Mouse (Mus musculus) stomach, embryonic 16.5 days (tissue): ENCODE data around the gene Ralgps2. TPM values are rescaled to one million over a fixed set of nuclear protein-coding genes. Genes with fewer than 3 reads are reported as not detected.

Source experiments
- ATAC-seq: fragments of 200-750 bp; cut with Nextera tagmentation; 2 replicates; pipeline ENCODE4 v1.8.0; 2017; ENCODE audit warnings: moderate number of reproducible peaks, moderate TSS enrichment; ENCODE audit not compliant: insufficient read depth, low FRiP score
- H3K27ac ChIP-seq: fragments of 300-500 bp; sonication (generic); 2 replicates; pipeline ENCODE4 v1.5.1; 2014; ENCODE audit warnings: low read length
- H3K27me3 ChIP-seq: fragments of 300-500 bp; sonication (generic); 2 replicates; pipeline ENCODE4 v1.6.1; 2014; ENCODE audit warnings: low read length, control low read depth, mixed read lengths; ENCODE audit not compliant: control insufficient read depth, insufficient read depth
- H3K36me3 ChIP-seq: fragments of 300-500 bp; sonication (generic); 2 replicates; pipeline ENCODE4 v1.6.1; 2014; ENCODE audit warnings: low read length; ENCODE audit not compliant: control insufficient read depth, insufficient read depth
- H3K4me1 ChIP-seq: fragments of 300-500 bp; sonication (generic); 2 replicates; pipeline ENCODE4 v1.6.1; 2014; ENCODE audit warnings: low read length, control low read depth, mixed read lengths; ENCODE audit not compliant: control insufficient read depth, insufficient read depth
- H3K4me2 ChIP-seq: fragments of 300-500 bp; sonication (generic); 2 replicates; pipeline ENCODE4 v1.6.1; 2014; ENCODE audit warnings: low read depth, low read length, mixed read lengths
- H3K4me3 ChIP-seq: fragments of 300-500 bp; sonication (generic); replicated peaks from 2 replicates; pipeline ENCODE4 v1.5.1; 2014; ENCODE audit warnings: mild to moderate bottlenecking, low read length
- H3K9ac ChIP-seq: fragments of 300-500 bp; sonication (generic); 2 replicates; pipeline ENCODE4 v1.6.1; 2014; ENCODE audit warnings: low read length
- H3K9me3 ChIP-seq: fragments of 300-500 bp; sonication (generic); replicated peaks from 2 replicates; pipeline ENCODE4 v1.6.1; 2016; ENCODE audit warnings: low read length, control low read depth; ENCODE audit not compliant: control insufficient read depth
- WGBS: fragments of 180-500 bp; shearing (Covaris S2); extraction: QIAGEN DNeasy Blood & Tissue Kit; methylation state at CpG from one replicate; pipeline ENCODE4 v1.1.7; 2014; 5-methylcytosine and 5-hydroxymethylcytosine counted together
- polyA plus RNA-seq: library from polyadenylated mRNA; unstranded; fragments of >200 nt; fragmentation: Nextera tagmentation; extraction: Ambion mirVana; gene quantifications from 2 replicates; pipeline ENCODE4 v1.2.1, GENCODE M21; 2015

Gene Ralgps2
- polyA plus RNA-seq, 1 experiment from 2014 or later, result 54.5 TPM

DNA sequence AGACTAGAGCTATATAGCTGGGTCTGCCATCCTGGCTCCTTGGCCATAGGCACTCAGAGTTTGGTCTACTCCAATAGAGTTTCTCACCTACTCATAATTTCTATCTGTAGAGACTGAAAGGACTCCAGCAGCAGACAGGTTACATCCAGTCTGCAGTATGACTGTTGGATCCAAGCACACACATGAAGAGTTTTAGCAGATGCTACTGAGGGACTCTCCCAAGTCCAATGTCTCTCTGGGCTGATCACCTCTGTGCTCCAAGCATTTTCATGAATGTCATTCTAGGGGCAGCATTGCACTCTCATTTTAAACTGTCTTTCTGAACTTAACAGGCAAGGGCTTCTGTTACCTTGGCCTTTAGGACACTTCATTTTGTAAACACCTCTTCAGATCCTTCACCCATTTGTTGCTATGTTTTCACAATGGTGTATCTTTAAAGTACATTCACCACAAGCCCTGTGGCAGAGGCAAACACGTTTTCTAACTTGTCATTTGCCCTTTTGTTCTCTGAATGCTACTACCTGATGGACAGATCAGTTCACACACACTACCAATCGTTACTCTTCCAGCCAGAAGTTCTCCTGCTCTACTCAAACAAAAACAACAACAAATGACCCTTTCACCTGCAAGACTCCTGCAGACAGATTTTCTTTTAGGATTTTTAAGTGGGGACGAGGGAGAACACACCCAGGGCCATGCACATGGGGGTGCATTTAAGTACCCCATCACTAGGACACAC, 7.2 kb downstream of the Ralgps2 start:
- no peak for ATAC-seq
- Histone ChIP-seq H3K4me2 (no peak overlapping the region), H3K4me1 (0 out of 2 replicates have a peak, but pooled peaks cover 3% of the 10 kb centered on the region), H3K36me3 (no peaks in the 10 kb centered on the region), H3K9ac (no peak overlapping the region), H3K4me3 (no peak overlapping the region), H3K27me3 (no peaks in the 10 kb centered on the region), H3K27ac (no peak overlapping the region), H3K9me3 (no peaks in the 10 kb centered on the region)
- WGBS, result 31% methylated on average over 3 of the region's 3 CpGs

DNA sequence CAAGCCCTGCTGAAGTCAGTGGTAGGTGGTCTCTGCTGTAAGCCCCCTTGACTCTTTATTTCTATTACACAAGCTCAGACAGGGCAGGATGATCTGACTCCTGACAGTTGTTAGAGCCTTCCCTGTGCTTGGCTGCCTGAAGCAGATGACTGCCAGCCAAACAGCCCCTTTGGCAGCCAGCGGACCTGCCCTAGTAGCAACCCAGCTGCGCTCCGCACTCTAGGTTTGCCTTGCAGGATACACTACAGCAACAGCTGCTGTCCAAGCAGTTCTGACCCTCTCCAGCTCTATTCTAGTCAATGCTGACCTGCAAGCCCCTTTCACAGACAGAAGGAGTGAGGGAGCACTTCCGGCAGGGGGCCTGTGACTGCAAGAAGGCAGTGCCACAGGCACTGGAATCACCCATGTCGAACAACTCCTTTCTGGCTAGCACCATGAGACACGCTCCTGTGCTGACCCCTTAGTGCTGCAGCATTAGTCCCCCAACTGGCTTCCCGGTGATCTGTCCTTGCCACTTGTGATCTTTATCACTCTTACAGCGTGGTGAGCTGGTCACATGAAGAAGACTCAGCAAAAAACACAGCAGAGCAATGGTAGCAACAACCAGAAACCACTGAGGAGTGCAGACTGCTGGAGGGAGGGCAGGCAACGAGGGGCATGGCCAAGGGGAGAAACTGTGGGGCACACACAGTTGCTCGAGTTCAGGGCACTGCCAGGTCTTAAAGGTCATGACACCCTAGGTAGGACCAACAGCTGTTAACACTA, 8.1 kb downstream of the Ralgps2 start:
- Histone ChIP-seq H3K27ac (no peak overlapping the region), H3K36me3 (no peaks in the 10 kb centered on the region), H3K4me3 (no peak overlapping the region), H3K9me3 (no peaks in the 10 kb centered on the region), H3K9ac (no peak overlapping the region), H3K4me2 (no peak overlapping the region), H3K27me3 (no peaks in the 10 kb centered on the region), H3K4me1 (0 out of 2 replicates have a peak, but pooled peaks cover 3% of the 10 kb centered on the region)
- no peak for ATAC-seq
- WGBS, result 68% methylated on average over 10 of the region's 10 CpGs

DNA sequence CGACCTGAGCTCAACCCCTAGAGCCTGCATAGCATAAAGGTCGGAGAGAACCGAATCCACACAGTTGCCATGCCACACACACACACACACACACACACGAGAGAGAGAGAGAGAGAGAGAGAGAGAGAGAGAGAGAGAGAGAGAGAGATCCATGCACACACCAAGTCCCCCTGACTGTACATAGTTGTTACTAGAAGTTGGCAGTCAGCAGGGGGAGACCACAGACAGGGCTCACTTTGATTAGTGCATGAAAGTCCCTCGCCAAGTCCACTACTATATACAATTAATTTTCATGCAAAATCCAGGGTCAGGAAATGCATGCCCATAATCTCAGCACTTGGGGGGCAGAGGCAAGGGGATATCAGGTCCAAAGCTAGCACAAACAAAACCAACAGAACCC, 9.2 kb downstream of the Ralgps2 start:
- Histone ChIP-seq H3K27me3 (no peaks in the 10 kb centered on the region), H3K4me1 (0 out of 2 replicates have a peak, but pooled peaks cover 3% of the 10 kb centered on the region), H3K27ac (no peak overlapping the region), H3K4me2 (no peak overlapping the region), H3K9ac (no peak overlapping the region), H3K4me3 (no peak overlapping the region), H3K9me3 (no peaks in the 10 kb centered on the region), H3K36me3 (no peaks in the 10 kb centered on the region)
- 51% methylated on average over 5 of the region's 5 CpGs for WGBS
- ATAC-seq, result no peak

DNA sequence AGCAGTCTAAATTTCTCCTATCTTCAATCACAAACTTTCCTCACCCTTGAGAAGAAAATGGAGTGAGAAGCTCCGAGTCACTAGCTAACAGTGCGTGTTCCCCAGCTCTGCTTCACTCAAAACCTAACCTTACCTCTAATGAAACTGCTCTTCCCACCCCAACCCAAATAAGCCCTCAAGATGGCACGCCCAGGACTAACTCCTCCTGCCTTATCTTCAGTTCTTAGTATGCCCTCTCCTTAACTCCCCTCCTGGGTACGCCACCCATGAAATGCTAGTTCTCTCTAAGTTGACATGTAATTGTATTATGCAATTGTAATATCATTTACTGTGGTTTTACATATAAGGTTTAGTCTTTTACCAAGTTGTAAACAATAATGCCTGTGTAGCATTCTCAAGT, 11.2 kb downstream of the Ralgps2 start:
- no peaks in the 10 kb centered on the region for H3K9me3 ChIP-seq
- H3K4me1 ChIP-seq, result 0 out of 2 replicates have a peak, but pooled peaks cover 3% of the 10 kb centered on the region
- no peak overlapping the region for H3K4me3 ChIP-seq
- no peak for ATAC-seq
- no peak overlapping the region for H3K4me2 ChIP-seq
- no peaks in the 10 kb centered on the region for H3K36me3 ChIP-seq
- no peak overlapping the region for H3K27ac ChIP-seq
- H3K9ac ChIP-seq, result no peak overlapping the region
- 80% methylated on average over 4 of the region's 4 CpGs for WGBS
- no peaks in the 10 kb centered on the region for H3K27me3 ChIP-seq

DNA sequence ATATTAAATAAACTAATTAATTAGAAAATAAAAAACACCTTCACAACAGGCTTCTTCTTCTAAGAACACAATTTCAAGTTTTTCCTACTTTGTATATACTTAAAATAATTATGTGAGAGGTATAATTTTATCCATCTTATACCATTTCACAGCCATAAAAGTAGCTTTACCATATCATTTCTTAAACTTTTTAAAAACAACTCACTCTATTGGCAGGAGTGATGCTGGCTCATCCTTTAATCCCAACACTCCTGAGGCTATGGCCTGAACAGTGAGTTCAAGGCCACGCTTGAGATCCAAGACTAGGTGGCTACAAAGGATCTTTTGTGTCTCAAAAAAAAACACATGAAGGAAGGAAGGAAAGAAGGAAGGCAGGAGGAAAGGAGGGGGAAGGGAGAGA, 15.9 kb downstream of the Ralgps2 start:
- whole genome bisulfite sequencing, result 96% methylated on average over 1 of the region's 1 CpGs
- H3K4me2 ChIP-seq, result no peak overlapping the region
- H3K4me1 ChIP-seq, result peaks cover 6% of the 10 kb centered on the region
- H3K36me3 ChIP-seq, result no peaks in the 10 kb centered on the region
- no peak overlapping the region for H3K27ac ChIP-seq
- no peaks in the 10 kb centered on the region for H3K9me3 ChIP-seq
- H3K27me3 ChIP-seq, result no peaks in the 10 kb centered on the region
- ATAC-seq, result no peak
- no peak overlapping the region for H3K4me3 ChIP-seq
- H3K9ac ChIP-seq, result no peak overlapping the region

DNA sequence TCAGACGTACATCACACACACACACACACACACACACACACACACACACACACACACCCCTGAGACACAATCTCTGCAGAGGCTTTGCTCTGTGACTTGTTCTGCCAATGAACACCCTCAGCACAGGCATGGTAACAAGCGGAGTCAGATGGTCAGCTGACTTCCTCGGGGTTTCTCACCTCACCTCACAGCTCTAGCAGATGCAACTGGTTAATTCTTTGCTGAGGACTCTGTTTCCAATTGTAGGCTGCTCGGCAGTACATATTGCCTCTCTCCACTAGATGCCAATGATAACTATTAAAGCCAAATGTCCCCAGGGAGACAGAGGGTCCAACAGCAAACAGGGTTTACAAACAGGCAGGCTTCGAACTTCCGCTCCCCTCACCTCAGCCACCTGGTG, 16.5 kb downstream of the Ralgps2 start:
- Histone ChIP-seq H3K27ac (no peak overlapping the region), H3K9me3 (no peaks in the 10 kb centered on the region), H3K4me2 (no peak overlapping the region), H3K27me3 (no peaks in the 10 kb centered on the region), H3K4me1 (peaks cover 6% of the 10 kb centered on the region), H3K4me3 (no peak overlapping the region), H3K9ac (no peak overlapping the region), H3K36me3 (no peaks in the 10 kb centered on the region)
- 80% methylated on average over 6 of the region's 6 CpGs for WGBS
- no peak for ATAC-seq

DNA sequence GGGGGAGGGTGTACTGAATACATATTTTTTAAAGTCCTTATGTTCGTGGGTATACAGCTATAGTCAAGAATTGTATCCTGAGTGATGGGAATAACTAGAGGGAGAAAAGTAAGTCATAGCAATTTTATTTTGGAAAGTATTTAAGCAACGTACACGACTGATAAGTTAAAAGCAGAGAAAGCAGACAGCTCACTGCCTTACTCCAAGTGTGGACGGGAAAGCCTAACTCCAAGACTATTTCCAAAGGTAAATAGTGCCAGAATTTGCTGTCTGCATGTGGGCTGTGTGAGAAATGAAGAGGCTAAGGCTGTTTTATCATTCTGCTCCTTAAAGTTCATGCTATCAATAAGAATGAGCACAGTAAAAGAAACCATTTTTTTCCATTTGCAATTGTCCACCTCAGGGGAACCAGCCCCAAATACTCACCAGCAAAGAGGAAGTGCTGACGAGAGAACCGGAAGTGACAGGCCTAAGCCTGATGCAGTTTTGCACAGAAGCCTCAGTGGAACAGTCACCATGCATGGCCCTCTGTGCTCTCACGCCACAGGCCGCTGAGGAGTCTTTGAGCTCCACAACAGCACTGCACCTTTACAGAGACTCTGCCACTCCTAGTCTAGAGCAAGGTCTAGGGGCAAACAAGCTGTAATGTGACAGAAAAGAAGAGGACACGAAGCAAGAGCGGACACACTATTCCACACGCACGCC, 18.0 kb downstream of the Ralgps2 start:
- H3K27ac ChIP-seq, result no peak overlapping the region
- H3K9ac ChIP-seq, result 0 out of 2 replicates have a peak overlapping the region, but pooled peaks have one; percentile 9
- peaks cover 6% of the 10 kb centered on the region for H3K4me1 ChIP-seq
- H3K36me3 ChIP-seq, result no peaks in the 10 kb centered on the region
- H3K4me3 ChIP-seq, result no peak overlapping the region
- no peak; the same call in 1 of the 2 replicates for ATAC-seq
- WGBS, result 63% methylated on average over 12 of the region's 12 CpGs
- H3K9me3 ChIP-seq, result no peaks in the 10 kb centered on the region
- no peaks in the 10 kb centered on the region for H3K27me3 ChIP-seq
- H3K4me2 ChIP-seq, result no peak overlapping the region

DNA sequence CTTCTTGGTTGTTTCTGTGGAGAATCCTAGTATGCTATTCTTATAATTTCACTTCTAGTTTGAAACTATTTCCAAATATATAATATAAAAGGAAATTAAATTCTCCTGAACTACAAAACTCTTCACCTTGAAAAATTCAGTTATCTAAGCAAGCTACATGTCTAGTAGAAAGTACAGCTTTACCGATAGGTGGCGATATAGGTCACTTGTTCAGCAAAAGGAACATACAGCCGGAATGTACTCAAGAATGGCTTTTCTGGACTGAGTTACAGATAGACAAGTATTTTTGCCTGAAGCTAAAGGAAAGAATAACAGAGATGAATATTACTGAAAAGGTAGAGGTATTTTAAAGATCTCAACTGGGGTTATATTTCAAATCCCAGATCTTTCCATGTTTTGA, 22.0 kb downstream of the Ralgps2 start:
- WGBS, result 17% methylated on average over 3 of the region's 3 CpGs

DNA sequence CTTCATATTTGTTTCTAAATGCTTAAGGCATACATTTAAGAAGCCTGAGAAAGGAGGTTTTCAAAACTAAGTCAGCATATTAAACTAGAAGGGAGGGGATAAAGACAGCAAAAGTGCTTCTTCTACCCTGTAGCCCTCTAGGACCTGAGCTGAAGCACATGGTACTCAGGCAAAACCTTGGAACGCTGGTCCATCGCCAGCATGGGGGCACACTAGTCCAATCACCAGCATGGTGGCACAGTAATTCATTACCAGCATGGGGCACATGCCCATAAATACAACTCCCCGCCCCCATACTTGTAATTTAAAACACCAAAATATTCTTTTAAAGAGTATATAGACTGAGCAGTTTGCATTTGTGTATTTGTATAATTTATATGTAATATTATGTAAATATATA, 23.1 kb downstream of the Ralgps2 start:
- WGBS, result 80% methylated on average over 3 of the region's 3 CpGs
- Histone ChIP-seq H3K9me3 (no peaks in the 10 kb centered on the region), H3K4me1 (peaks cover 6% of the 10 kb centered on the region), H3K27ac (no peak overlapping the region), H3K9ac (no peak overlapping the region), H3K4me2 (no peak overlapping the region), H3K27me3 (no peaks in the 10 kb centered on the region), H3K4me3 (no peak overlapping the region), H3K36me3 (no peaks in the 10 kb centered on the region)
- ATAC-seq, result peak; percentile 13; the same call in 1 of the 2 replicates

More for the DNA sequence above, 22.0 kb downstream of the Ralgps2 start:
- Histone ChIP-seq H3K36me3 (no peaks in the 10 kb centered on the region), H3K9me3 (no peaks in the 10 kb centered on the region), H3K4me3 (no peak overlapping the region), H3K27ac (no peak overlapping the region), H3K27me3 (no peaks in the 10 kb centered on the region), H3K4me1 (peaks cover 6% of the 10 kb centered on the region), H3K9ac (no peak overlapping the region), H3K4me2 (no peak overlapping the region)
- ATAC-seq, result no peak
